Mouse (Mus musculus): Measurements from ENCODE around the gene Fndc7. TPM values are rescaled to one million over a fixed set of nuclear protein-coding genes. Genes with fewer than 3 reads are reported as not detected.

Gene Fndc7
- polyA plus RNA-seq, 1 experiment from 2014 or later: 0.10 TPM

DNA sequence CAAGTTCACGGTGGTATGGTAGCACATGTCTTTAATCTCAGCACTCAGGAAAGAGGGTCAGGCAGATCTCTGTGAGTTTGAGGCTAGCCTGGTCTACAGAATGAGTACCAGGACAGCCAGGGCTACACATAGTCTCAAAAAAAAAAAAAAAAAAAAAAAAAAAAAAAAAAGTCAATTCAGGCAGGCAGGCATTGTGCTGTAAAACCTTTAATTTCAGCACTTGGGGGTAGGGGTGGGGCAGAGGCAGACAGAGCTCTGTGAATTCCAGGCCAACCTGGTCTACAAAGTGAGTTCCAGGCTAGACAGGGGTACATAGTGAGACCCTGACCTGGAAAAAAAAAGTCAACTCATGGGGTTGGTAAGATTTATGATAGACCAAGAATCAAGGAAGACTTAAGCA lies 32.1 kb downstream of the Fndc7 start:
- POLR2A ChIA-PET: interaction anchor here (0.6 to 2.1 kb wide), 4 partner anchors 42 to 53 kb away, joined by 3 to 7 read pairs (median 6); partner anchors contain the start of gene Prpf38b
- DNase-seq (ENCODE audit: low read depth, low spot score) (no peak), ATAC-seq (no peak)
- CTCF ChIA-PET: interaction anchor here (1.4 to 2.4 kb wide), 5 partner anchors 13 to 53 kb away, joined by 3 to 12 read pairs (median 5); partner anchors contain the start of genes Prpf38b and Stxbp3
- H3K27me3 ChIP-seq: no peaks in the 10 kb centered on the region
- in situ Hi-C loops (cut with MboI; ENCODE audit: low pct_unique_long_range_greater_than_20kb): no loop called here
- TF ChIP-seq CTCF (IDR thresholded peaks at IDR 0.05): no peak

DNA sequence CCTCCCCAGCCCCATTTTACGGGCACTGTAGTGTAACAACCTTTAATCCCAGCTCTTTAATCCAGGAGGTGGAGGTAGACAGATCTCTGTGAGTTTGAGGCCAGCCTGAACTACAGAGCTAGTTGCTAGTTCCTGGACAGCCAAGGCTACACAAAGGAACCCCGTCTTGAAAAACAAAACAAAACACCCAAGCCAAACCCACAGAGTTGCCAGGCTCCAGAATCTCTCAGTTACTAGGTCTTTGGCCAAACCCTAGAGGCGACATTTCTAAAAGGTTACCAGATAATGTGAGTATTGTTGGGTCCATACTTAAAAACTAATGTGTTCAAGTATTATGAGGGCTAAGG lies 32.7 kb downstream of the Fndc7 start:
- ATAC-seq (no peak), DNase-seq (ENCODE audit: low read depth, low spot score) (no peak)
- in situ Hi-C loops (cut with MboI; ENCODE audit: low pct_unique_long_range_greater_than_20kb): no loop called here
- no peaks in the 10 kb centered on the region for H3K27me3 ChIP-seq
- no peak for TF ChIP-seq CTCF (IDR thresholded peaks at IDR 0.05)
- POLR2A ChIA-PET: interaction anchor here (0.9 to 2.1 kb wide), 3 partner anchors 51 to 54 kb away, joined by 3 to 7 read pairs (median 4); partner anchors contain the start of gene Prpf38b
- CTCF ChIA-PET: interaction anchor here (0.8 to 2.4 kb wide), 9 partner anchors 11 to 228 kb away, joined by 3 to 12 read pairs (median 3); partner anchors contain the start of genes Prpf38b and Stxbp3

- ChIA-PET POLR2A (interaction anchor here (0.9 to 1.4 kb wide), 5 partner anchors 9 to 58 kb away, joined by 3 to 7 read pairs (median 4); partner anchors contain the start of gene Stxbp3), CTCF (interaction anchor here (0.8 to 2.4 kb wide), 12 partner anchors 11 to 229 kb away, joined by 3 to 12 read pairs (median 3); partner anchors contain the start of genes Prpf38b and Stxbp3)
- in situ Hi-C loops (cut with MboI; ENCODE audit: low pct_unique_long_range_greater_than_20kb): no loop called here
- no peaks in the 10 kb centered on the region for H3K27me3 ChIP-seq
- ATAC-seq: no peak
- peak; percentile 67 for DNase-seq (ENCODE audit: low read depth, low spot score)
- TF ChIP-seq CTCF (IDR thresholded peaks at IDR 0.05): peak; percentile 60
Measured at GRCm38 (mm10) chr3:108856386-108857123, 33.3 kb downstream of the Fndc7 start.

DNA sequence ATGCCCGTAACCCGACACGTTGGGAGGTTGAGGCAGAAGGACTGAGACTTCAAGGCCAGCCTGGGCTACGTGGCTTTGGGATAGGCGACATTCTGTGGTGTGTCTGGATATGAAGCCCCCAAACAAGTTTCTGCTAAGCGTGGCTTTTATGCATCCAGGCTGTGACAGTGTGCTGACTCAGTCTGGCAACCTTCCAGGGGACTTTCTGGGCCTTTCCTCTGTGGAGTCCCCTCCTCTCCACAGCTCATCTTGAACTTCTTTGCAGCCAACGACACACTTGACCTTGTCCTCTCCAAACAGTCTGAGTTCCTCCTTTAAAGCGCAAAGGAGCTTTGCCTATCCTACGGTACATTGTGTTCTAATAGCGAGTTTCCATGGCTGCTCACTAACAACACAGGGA lies 33.9 kb downstream of the Fndc7 start:
- CTCF ChIA-PET: interaction anchor here (1.0 to 2.4 kb wide), 11 partner anchors 12 to 77 kb away, joined by 3 to 12 read pairs (median 3); partner anchors contain the start of genes Prpf38b and Stxbp3
- DNase-seq (ENCODE audit: low read depth, low spot score): peak; percentile 88
- no peaks in the 10 kb centered on the region for H3K27me3 ChIP-seq
- POLR2A ChIA-PET: interaction anchor here (0.6 to 1.4 kb wide), 5 partner anchors 10 to 95 kb away, joined by 3 to 7 read pairs (median 5); partner anchors contain the start of gene Stxbp3
- peak; percentile 41 for ATAC-seq
- in situ Hi-C loops (cut with MboI; ENCODE audit: low pct_unique_long_range_greater_than_20kb): no loop called here
- TF ChIP-seq CTCF (IDR thresholded peaks at IDR 0.05): no peak

- ChIA-PET CTCF (interaction anchor here (1.0 to 2.1 kb wide), 5 partner anchors 12 to 22 kb away, joined by 3 to 11 read pairs (median 5); partner anchors contain the start of gene Stxbp3), POLR2A (interaction anchor here (0.6 to 1.4 kb wide), 5 partner anchors 10 to 96 kb away, joined by 3 to 7 read pairs (median 5); partner anchors contain the start of gene Stxbp3)
- H3K27me3 ChIP-seq: no peaks in the 10 kb centered on the region
- ATAC-seq: no peak
- DNase-seq (ENCODE audit: low read depth, low spot score): peak; percentile 46
- TF ChIP-seq CTCF (IDR thresholded peaks at IDR 0.05): no peak
- in situ Hi-C loops (cut with MboI; ENCODE audit: low pct_unique_long_range_greater_than_20kb): no loop called here
Measured at GRCm38 (mm10) chr3:108855371-108855770, 34.4 kb downstream of the Fndc7 start.

- POLR2A ChIA-PET: interaction anchor here (0.8 kb wide), 1 partner anchor 11 kb away, joined by 3 read pairs; no protein-coding TSS in a partner anchor
- CTCF ChIA-PET: interaction anchor here (0.8 to 2.1 kb wide), 9 partner anchors 8 to 174 kb away, joined by 3 to 14 read pairs (median 4); partner anchors contain the start of genes Fam102b and Stxbp3
- in situ Hi-C loops (cut with MboI; ENCODE audit: low pct_unique_long_range_greater_than_20kb): loop anchor here (5.0 kb wide), 1 partner anchor 49 kb away; no protein-coding TSS in a partner anchor
- DNase-seq (ENCODE audit: low read depth, low spot score) (no peak), ATAC-seq (no peak)
- H3K27me3 ChIP-seq: no peaks in the 10 kb centered on the region
- TF ChIP-seq CTCF (IDR thresholded peaks at IDR 0.05): no peak
Measured at GRCm38 (mm10) chr3:108853266-108853665, 36.5 kb downstream of the Fndc7 start.

GRCm38 (mm10) chr3:108851996-108852697 lies 37.7 kb downstream of the Fndc7 start:
- TF ChIP-seq CTCF (IDR thresholded peaks at IDR 0.05): no peak
- POLR2A ChIA-PET: interaction anchor here (0.6 kb wide), 1 partner anchor 33 kb away, joined by 3 read pairs; no protein-coding TSS in a partner anchor
- no peak for DNase-seq (ENCODE audit: low read depth, low spot score)
- no peak for ATAC-seq
- CTCF ChIA-PET: interaction anchor here (0.8 to 2.1 kb wide), 8 partner anchors 11 to 176 kb away, joined by 3 to 14 read pairs (median 4); partner anchors contain the start of genes Fam102b and Stxbp3
- in situ Hi-C loops (cut with MboI; ENCODE audit: low pct_unique_long_range_greater_than_20kb): loop anchor here (5.0 kb wide), 1 partner anchor 50 kb away; no protein-coding TSS in a partner anchor
- no peaks in the 10 kb centered on the region for H3K27me3 ChIP-seq

DNA sequence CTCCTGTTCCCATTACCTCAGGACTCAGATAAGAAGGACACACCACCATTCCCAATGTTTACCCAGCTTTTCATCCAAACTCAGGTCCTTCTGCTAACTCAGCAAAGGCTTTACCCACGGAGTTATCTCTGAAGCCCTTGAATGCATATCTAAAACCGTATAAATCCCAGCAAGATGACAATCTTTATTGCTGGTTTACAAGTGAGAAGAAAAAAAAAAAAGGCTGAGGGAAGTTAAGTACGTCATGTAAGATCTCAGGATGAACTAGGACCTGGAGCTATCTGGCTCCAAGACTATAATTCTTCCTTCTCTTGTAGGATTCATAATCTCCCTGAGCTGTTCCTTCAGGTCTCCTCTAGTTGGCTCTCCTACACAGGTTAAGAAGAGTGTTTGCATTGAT lies 38.3 kb downstream of the Fndc7 start:
- no peak for ATAC-seq
- ChIA-PET POLR2A (interaction anchor here (0.6 kb wide), 1 partner anchor 33 kb away, joined by 3 read pairs; no protein-coding TSS in a partner anchor), CTCF (interaction anchor here (0.8 to 2.1 kb wide), 7 partner anchors 11 to 81 kb away, joined by 3 to 14 read pairs (median 4); partner anchors contain the start of gene Stxbp3)
- in situ Hi-C loops (cut with MboI; ENCODE audit: low pct_unique_long_range_greater_than_20kb): loop anchor here (5.0 kb wide), 1 partner anchor 51 kb away; no protein-coding TSS in a partner anchor
- no peak for DNase-seq (ENCODE audit: low read depth, low spot score)
- TF ChIP-seq CTCF (IDR thresholded peaks at IDR 0.05): no peak
- no peaks in the 10 kb centered on the region for H3K27me3 ChIP-seq

DNA sequence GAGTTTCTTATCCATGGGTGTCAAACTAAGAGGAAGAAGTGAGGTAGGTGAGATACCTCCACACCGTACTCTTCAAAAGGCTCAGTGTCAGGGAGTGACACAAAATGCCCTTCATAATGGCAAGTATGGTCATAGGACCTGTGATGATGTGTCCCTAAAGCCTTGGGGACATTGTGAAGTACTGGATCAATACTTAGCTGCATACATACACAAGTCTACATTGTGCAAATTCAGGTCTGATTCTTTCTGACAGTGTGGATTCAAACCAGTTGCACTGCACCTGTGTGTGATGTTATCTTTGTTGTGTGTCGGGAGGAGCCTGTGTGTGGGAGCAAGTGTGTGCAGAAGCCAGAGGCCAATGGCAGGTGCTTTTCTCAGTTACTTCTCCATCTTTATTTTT lies 38.7 kb downstream of the Fndc7 start:
- in situ Hi-C loops (cut with MboI; ENCODE audit: low pct_unique_long_range_greater_than_20kb): loop anchor here (5.0 kb wide), 1 partner anchor 51 kb away; no protein-coding TSS in a partner anchor
- no peaks in the 10 kb centered on the region for H3K27me3 ChIP-seq
- no peak for TF ChIP-seq CTCF (IDR thresholded peaks at IDR 0.05)
- ATAC-seq (no peak), DNase-seq (ENCODE audit: low read depth, low spot score) (no peak)
- CTCF ChIA-PET: interaction anchor here (0.8 to 2.1 kb wide), 6 partner anchors 10 to 56 kb away, joined by 3 to 14 read pairs (median 4); partner anchors contain the start of gene Stxbp3
- POLR2A ChIA-PET: no interaction called here
